Mouse (Mus musculus): Measurements from ENCODE around the gene Ctu2.

DNA sequence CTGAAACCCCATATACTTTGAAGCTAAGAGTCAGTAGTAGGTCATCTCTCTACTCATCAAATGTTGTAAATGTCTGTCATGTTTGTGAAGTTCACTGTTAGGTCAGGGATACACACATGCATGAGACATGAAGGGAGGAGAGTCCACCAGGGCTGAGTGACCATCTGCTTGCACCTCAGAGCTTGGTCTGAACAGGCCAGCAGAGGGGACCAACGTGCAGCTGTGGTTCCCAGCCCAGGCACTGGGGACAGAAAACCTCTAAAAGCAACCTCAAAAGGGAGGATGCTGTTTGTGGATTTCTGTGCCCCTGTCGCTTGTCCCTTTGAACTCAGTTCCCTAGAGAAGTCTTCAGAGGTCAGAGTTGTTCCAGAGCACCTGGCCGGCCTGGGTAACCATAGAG, 30.7 kb upstream of the Ctu2 start:
- no peak for TF ChIP-seq CTCF (conservative IDR thresholded peaks at IDR 0.05; ENCODE audit: low read length)
- no peak for TF ChIP-seq POU5F1 (IDR thresholded peaks at IDR 0.05; ENCODE audit: borderline replicate concordance, low read length)
- no peak for TF ChIP-seq NANOG (IDR thresholded peaks at IDR 0.05; ENCODE audit: borderline replicate concordance, low read length)
